Mouse (Mus musculus) thymus, postnatal 4 days (tissue): Measurements from ENCODE around the gene Rnaseh1.

ENCODE experiments used
- DNase-seq: peaks from one replicate; pipeline ENCODE4 v3.0.0; 2021

Rnaseh1 gene

DNA sequence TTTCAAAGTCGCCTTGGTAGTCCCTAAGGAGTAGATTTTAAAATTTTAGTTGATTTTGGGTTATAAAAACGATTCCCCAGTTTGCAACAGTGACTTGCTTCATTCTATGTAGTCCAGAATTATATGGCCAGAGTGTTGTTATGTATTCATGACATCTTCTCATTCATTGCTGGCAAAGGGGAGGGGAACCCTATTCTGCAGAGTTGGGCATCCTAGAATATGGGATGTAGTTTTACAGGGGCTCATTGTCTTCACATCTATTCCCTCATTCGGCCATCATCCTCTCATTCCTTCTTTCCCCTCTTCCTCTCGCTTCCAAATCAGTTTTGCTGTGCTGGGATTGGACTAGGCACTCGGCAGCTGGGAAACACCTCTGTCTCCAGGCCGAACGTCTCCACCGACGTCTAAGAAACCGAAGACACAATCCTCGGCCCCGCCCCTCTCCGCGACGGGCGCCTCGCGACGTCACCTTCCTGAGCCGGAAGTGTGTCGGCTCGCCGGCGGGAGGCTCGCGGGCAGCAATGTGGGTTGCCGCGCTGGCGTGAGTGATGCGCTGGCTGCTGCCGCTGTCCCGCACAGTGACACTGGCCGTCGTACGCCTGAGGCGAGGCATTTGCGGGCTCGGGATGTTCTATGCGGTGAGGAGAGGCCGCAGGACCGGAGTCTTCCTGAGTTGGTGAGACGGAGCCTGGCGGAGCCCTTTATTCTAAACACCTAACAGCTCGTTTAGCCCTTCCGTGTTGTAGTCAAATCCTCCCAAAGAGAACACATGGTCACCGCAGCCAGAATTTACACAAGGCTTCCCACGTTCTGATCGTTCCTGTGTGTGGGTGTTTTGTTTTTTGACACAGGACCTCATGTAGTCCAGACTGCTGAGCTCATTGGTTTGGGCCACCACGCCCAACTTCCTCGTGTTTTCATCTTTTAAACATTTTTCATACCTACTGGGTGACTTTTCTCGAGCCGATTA, at the start of gene Rnaseh1:
TSS of gene Rnaseh1 (plus strand) at position 462 of the 970 bp plus-strand sequence.
- DNase-seq = peak; percentile 95

- no peak for DNase-seq
Measured at GRCm38 (mm10) chr12:28602259-28602658, 47.1 kb upstream of the Rnaseh1 start.

DNA sequence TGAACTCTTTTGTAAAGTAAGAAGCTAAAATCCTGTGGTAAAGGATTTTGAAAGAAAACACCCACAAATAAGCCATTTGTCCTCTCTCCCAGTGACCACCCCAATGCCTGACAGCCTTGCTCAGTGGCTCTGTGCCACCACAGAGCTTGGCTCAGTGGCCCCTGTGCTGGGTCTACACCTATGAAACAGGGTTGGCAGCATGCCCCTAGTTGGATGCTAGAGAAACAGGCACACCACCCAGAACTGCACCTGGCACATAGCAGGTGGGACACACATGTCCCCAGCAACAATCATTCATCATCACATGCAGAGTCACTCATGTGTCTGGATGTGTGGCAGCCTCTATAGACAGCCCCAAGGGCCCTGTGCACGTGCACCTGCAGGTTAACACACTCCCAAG, 45.9 kb upstream of the Rnaseh1 start:
- no peak for DNase-seq

- DNase-seq = no peak
Measured at GRCm38 (mm10) chr12:28607546-28608305, 41.7 kb upstream of the Rnaseh1 start.

- DNase-seq = no peak
Measured at GRCm38 (mm10) chr12:28612391-28612790, 37.0 kb upstream of the Rnaseh1 start.

DNA sequence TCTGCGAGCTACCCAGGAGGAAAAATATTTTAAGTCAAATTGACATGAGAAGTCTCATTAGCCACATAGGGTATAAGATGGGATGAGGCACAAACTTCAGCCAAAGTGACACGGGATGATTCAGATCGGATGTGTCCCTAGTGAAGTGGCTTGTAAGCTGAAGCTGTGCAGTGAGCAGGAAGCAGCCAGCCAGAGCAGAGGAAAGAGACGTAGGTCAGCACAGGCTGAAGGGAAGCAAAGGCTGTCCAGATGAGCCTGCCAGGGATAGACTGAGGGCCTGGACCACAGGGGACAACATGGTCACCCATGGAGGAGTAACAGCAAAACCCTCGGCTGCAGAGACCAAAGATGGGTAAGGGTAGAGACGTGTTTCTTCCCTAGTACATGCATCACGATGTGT, 35.0 kb upstream of the Rnaseh1 start:
- DNase-seq = no peak

DNA sequence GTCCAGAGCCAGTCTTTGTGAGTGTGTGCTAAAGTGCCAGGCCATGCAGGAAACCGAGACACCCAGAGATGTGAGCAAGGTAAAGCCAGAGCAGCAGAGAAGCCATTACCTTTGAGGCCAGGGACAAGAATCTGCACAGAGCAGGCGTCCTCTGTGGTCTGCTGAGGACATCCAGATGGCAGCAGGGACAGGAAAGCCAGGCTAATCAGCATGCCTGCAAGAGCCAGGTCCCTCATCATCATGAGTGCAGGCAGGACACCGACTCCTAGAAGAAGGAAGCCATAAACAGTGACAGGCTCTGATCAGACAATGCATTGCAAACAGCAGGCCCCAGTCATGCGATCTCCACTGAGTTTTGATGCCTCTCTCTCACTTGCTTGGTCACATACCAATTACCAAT, 32.1 kb upstream of the Rnaseh1 start:
- no peak for DNase-seq

GRCm38 (mm10) chr12:28621451-28622166, 27.8 kb upstream of the Rnaseh1 start:
- DNase-seq = no peak

DNA sequence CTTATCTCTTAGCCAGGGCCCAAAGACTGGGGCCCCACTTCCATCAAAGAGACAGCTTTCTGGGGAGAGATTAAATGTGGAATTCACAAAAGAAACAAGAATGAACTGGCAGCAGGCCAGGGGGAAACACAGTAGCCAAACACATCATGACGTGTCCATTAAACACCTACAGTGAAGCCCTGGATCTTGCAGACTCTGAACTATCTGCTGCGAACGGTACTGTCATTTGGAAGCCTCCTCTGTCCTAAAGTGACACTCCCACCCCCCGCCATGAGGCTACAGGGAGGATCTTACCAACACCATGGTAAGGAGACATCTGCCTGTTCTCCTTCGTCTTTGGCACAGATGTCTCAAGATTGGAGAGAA, 27.3 kb upstream of the Rnaseh1 start:
- DNase-seq = no peak

- no peak for DNase-seq
Measured at GRCm38 (mm10) chr12:28622641-28623040, 26.8 kb upstream of the Rnaseh1 start.

- DNase-seq = no peak
Measured at GRCm38 (mm10) chr12:28623195-28623594, 26.2 kb upstream of the Rnaseh1 start, which contains the start of gene Colec11. Gene Colec11 (minus strand): TSS chr12:28623377.

- no peak for DNase-seq
Measured at GRCm38 (mm10) chr12:28624251-28624650, 25.2 kb upstream of the Rnaseh1 start.

GRCm38 (mm10) chr12:28625407-28625806, 24.0 kb upstream of the Rnaseh1 start:
- no peak for DNase-seq

DNA sequence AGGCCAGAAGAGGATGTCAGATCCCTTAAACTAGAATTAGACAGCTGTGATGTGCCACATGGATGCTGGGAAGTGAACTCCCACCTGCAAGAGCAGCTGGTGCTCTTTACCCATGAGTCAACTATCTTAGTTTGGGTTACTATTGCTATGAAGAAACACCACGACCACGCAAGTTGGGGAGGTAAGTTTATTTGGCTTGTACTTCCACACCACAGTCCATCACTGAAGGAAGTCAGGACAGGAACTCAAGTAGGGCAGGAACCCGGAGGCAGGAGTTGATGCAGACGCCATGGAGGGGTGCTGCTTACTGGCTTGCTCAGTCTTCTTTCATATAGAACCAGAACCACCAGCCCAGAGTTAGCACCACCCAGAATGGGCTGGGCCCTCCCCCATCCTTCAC, 22.3 kb upstream of the Rnaseh1 start:
- no peak for DNase-seq

DNA sequence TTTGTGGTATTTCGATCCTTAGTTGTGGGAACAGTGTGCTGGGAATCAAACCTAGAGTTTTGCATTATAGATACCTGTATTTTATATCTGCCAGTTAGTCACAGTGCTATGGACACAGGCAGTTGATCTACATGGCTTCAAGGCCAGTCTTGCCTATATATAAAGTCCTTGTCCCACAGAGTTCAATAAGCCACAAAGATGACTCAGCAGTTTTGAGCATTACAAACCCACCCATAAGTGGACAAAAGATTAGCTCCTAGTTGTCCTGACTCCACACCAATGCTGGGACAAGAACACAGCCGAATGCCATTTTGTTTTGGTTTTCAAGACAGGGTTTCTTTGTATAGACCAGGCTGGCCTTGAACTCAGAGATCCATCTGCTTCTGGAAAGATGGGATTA, 21.0 kb upstream of the Rnaseh1 start:
- no peak for DNase-seq

DNA sequence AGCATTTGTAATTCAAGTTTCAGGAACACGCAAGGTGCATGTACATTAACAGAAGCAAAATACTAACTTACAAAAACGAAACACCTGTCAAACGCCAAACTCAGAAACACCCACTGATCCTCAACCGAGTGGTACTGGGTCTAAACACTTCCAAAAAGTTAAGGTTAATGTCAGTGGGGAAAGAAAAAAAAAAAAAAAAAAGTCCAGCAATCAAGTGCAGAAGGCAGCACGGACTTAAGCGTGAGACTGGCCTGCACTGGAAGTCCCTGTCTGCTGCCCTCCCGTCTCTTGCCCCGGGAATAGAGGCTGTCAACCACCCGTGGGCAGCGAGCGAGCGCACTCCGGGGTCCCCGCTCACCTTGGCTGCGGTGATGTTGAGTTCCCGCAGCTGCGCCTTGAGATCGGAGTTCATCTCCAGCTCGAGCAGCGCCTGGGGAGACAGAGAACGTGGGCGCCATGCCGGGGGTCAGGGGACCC, 14.3 kb upstream of the Rnaseh1 start:
- DNase-seq = no peak

GRCm38 (mm10) chr12:28635535-28636476, 13.6 kb upstream of the Rnaseh1 start, which contains the start of gene Rps7:
Gene Rps7 (minus strand): TSS chr12:28635953.
- DNase-seq = peak; percentile 91

DNA sequence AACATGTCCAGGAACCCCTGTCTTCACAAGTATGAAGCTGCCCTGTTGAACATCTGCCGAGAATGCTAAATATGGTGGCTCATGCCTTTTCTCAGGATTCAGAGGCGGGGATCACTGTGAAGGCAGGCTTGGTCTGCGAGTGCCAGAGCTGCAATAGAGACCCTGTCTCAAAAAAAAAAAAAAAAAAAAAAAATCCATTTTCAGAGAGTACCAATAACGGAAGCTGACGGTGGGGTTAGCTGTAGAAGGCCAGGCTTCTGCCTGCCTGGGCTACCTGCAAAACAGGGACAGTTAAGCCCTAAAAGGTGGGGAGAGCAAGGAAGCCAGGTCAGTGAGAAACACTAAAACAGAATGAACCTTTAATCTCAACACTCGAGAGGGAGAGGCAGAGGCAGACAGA, 12.9 kb upstream of the Rnaseh1 start:
- DNase-seq = no peak

DNA sequence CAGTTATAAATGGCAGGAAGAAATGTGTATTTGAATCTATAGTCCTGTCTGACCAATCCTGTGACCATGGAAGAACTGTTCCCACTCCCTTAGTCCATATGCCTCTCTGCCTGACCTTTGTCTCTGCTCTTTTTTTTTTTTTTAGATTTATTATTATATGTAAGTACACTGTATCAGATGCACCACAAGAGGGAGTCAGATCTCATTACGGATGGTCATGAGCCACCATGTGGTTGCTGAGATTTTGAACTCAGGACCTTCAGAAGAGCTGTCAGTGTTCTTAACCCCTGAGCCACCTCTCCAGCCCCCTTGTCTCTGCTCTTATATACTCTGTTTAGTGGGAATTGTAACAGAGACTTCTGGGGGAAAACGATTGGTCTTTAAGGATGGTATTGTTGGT, 10.6 kb upstream of the Rnaseh1 start:
- no peak for DNase-seq

- no peak for DNase-seq
Measured at GRCm38 (mm10) chr12:28662628-28663027, 13.2 kb downstream of the Rnaseh1 start.

GRCm38 (mm10) chr12:28666734-28667133, 17.3 kb downstream of the Rnaseh1 start:
- DNase-seq = no peak

DNA sequence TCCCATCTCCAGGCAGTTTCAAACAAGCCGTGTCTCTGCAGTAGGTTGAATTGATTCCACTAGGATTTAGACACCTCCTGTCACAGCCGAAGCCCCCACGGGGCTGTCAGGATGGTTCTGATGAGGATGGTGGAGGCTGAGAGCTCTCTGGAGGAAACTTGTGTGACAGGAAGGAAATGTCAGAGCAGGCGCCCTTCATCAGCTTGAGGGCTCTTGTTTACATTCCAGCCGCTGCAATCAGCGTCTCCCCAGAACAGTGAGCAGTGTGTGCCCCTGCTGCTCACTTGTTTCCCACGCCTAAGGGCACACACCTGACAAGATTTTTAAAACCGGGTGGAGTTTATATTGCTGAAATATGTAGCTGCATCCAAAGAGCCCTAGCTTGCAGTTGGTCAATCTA, 17.9 kb downstream of the Rnaseh1 start:
- DNase-seq = no peak
